Mouse (Mus musculus) kidney, adult 2 months (tissue): ENCODE results near the gene Pigk. TPM values are rescaled to one million over a fixed set of nuclear protein-coding genes. Genes with fewer than 3 reads are reported as not detected.

Experiments
- DNase-seq: peaks from one replicate; pipeline ENCODE4 v3.0.0; 2021
- H3K27ac ChIP-seq: fragments of 200-500 bp; 2 replicates; pipeline ENCODE4 v1.5.1; 2012; ENCODE audit warnings: low read depth, low read length, control low read depth, inconsistent platforms; ENCODE audit not compliant: insufficient read depth
- H3K27me3 ChIP-seq: fragments of 200-500 bp; replicated peaks from 2 replicates; pipeline ENCODE4 v1.6.1; 2012; ENCODE audit warnings: mild to moderate bottlenecking, moderate library complexity, low read length, inconsistent platforms; ENCODE audit not compliant: control insufficient read depth, insufficient read depth
- H3K36me3 ChIP-seq: fragments of 200-500 bp; 2 replicates; pipeline ENCODE4 v1.6.1; 2012; ENCODE audit warnings: mild to moderate bottlenecking, moderate library complexity, low read length, inconsistent platforms; ENCODE audit not compliant: control insufficient read depth, insufficient read depth
- H3K4me1 ChIP-seq: fragments of 200-500 bp; 2 replicates; pipeline ENCODE4 v1.6.1; 2011; ENCODE audit warnings: low read length; ENCODE audit not compliant: control insufficient read depth, insufficient read depth
- H3K4me3 ChIP-seq: fragments of 200-500 bp; 2 replicates; pipeline ENCODE4 v1.5.1; 2011; ENCODE audit warnings: mild to moderate bottlenecking, low read depth, low read length, control low read depth; ENCODE audit not compliant: insufficient read depth
- CTCF ChIP-seq: fragments of 200-500 bp; conservative IDR thresholded peaks from 2 replicates; pipeline ENCODE4 v1.5.1; 2011; ENCODE audit warnings: low read depth, mild to moderate bottlenecking, control low read depth, low read length, moderate library complexity, mixed read lengths; ENCODE audit not compliant: insufficient read depth, insufficient read length
- POLR2A ChIP-seq: fragments of 200-500 bp; IDR thresholded peaks from one replicate; pipeline ENCODE4 v1.6.1; 2011; ENCODE audit warnings: low read depth, low read length, control low read depth
- WGBS: fragments of 180-500 bp; shearing (Covaris S2); methylation state at CpG from one replicate; pipeline ENCODE4 v1.1.7; 2018; 5-methylcytosine and 5-hydroxymethylcytosine counted together
- polyA plus RNA-seq: library from polyadenylated mRNA; depleted of rRNA; stranded (reverse); fragments of >200 nt; gene quantifications from 2 replicates; pipeline ENCODE4 v1.2.3, GENCODE M21; 2012

The Pigk gene
- polyA plus RNA-seq, 1 experiment = 13.4 TPM

DNA sequence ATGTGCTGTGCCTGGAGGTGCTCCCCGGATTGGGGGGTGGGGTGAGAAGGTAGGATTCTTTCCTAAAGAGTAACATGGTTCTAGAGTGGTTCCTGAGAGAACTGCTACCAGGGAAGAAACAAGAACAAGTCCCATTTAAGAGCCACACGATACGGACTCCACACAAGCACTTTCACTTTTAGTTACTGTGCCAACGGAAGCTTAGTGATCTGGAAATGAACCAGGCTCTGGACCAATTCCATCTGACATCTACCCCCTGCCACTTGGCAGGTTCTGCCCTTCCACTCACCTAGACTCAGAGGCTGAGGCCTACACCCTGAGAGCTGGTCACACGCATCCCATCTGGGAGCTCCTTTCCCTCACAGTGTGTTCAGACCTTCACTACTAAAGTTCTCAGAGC lies 78.7 kb downstream of the Pigk start:
- Histone ChIP-seq H3K4me1 (peaks cover 3% of the 10 kb centered on the region; the same call in 1 of the 2 replicates), H3K4me3 (no peak overlapping the region), H3K36me3 (no peaks in the 10 kb centered on the region), H3K27ac (no peak overlapping the region), H3K27me3 (no peaks in the 10 kb centered on the region)
- DNase-seq = peak; percentile 76
- 49% methylated on average over 5 of the region's 5 CpGs for WGBS
- TF ChIP-seq POLR2A (no peak), CTCF (no peak)

DNA sequence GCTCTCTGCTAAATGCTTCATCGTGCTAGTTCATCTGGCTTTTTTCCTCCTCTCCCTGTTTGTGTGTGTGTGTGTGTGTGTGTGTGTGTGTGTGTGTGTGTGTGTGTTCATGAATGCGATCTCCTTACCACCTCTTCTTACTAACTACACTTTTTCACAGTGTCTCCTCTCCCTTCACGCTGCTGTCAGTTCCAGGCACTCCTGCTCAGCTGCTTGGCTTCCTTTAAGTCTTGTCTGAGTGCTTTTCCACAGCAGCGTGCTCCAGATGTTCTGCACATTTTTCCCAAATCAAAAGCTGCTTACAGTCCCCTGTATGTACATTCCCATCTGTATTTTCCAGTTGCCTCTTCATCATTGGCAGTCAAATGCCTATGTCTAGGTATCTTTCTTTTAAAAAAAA lies 79.1 kb downstream of the Pigk start:
- WGBS = 77% methylated on average over 4 of the region's 4 CpGs
- no peaks in the 10 kb centered on the region for H3K27me3 ChIP-seq

DNA sequence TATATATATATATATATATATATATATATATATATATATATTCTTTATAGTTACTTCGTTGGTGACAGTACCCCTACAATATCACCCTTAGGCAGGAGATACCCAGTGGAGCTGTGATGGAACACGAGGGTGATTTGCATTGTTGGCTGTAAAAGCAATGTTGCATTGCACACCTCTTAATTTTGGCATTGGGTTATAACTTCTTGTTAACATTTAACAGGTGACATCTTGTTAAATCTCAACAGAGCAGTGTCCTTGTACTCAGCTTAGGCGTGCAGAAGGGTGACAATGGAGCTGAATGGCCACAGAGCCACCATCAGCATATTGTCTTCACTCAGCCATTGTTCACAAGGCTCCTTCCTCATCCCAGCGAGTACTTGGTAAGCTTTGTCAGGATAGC lies 82.3 kb downstream of the Pigk start:
- peaks cover 5% of the 10 kb centered on the region; the same call in 1 of the 2 replicates for H3K4me1 ChIP-seq
- no peaks in the 10 kb centered on the region for H3K27me3 ChIP-seq
- TF ChIP-seq CTCF = no peak
- TF ChIP-seq POLR2A = no peak
- no peak overlapping the region for H3K4me3 ChIP-seq
- DNase-seq = peak; percentile 51
- 48% methylated on average over 4 of the region's 4 CpGs for WGBS
- no peak overlapping the region for H3K27ac ChIP-seq
- no peaks in the 10 kb centered on the region for H3K36me3 ChIP-seq

More for the DNA sequence above, 79.1 kb downstream of the Pigk start:
- TF ChIP-seq POLR2A = no peak
- TF ChIP-seq CTCF = no peak
- DNase-seq = no peak
- Histone ChIP-seq H3K36me3 (no peaks in the 10 kb centered on the region), H3K4me1 (peaks cover 3% of the 10 kb centered on the region; the same call in 1 of the 2 replicates), H3K27ac (no peak overlapping the region), H3K4me3 (no peak overlapping the region)

- Histone ChIP-seq H3K36me3 (no peaks in the 10 kb centered on the region), H3K27ac (no peak overlapping the region), H3K4me3 (no peak overlapping the region), H3K27me3 (no peaks in the 10 kb centered on the region), H3K4me1 (peaks cover 5% of the 10 kb centered on the region; the same call in 1 of the 2 replicates)
- WGBS = 42% methylated on average over 2 of the region's 2 CpGs
- DNase-seq = no peak
- TF ChIP-seq CTCF = no peak
- no peak for TF ChIP-seq POLR2A
Observed at GRCm38 (mm10) chr3:152797354-152797753, 83.5 kb downstream of the Pigk start.

DNA sequence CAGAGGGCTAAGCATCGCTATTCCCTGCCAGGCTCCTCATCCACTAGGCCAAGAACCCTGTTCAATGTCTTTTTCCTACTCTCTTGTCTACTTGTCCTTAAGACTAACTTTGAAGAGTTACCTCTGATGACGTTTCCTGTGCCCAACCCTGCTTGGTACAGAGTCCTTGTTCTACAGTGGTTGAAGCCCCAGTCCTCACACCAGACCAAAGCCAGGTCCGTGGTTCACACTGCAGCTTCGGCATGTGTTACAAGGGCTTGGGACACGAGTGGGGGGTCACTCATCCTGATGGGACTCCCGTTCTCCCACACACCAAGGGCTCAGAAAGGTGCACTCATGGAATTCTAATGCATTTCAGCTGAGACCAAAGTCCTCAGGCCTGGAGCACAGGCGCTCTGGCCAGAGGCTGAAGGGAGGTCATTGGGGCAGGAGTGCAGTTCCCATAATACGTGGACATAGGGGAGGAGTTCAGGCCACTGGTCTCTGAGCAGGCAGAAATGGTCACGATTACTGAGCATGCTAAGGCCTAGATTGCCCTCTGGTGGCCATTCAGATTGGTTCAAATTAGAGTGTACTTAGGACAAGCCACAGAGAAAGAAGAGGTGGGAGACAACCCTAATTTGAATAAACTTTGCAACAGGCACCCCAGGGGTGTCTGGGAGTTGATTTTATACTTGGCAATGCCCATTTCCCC lies 86.0 kb downstream of the Pigk start:
- 51% methylated on average over 9 of the region's 9 CpGs for WGBS
- peak; percentile 88 for DNase-seq

GRCm38 (mm10) chr3:152813905-152814304 lies 100.0 kb downstream of the Pigk start:
- Histone ChIP-seq H3K27ac (no peak overlapping the region), H3K36me3 (no peaks in the 10 kb centered on the region), H3K4me3 (no peak overlapping the region), H3K4me1 (no peaks in the 10 kb centered on the region), H3K27me3 (no peaks in the 10 kb centered on the region)
- 78% methylated on average over 4 of the region's 4 CpGs for WGBS
- DNase-seq = no peak
- TF ChIP-seq CTCF = no peak
- no peak for TF ChIP-seq POLR2A

More for the DNA sequence above, 86.0 kb downstream of the Pigk start:
- no peaks in the 10 kb centered on the region for H3K36me3 ChIP-seq
- H3K4me1 ChIP-seq = peaks cover 5% of the 10 kb centered on the region; the same call in 1 of the 2 replicates
- H3K4me3 ChIP-seq = no peak overlapping the region
- H3K27ac ChIP-seq = no peak overlapping the region
- no peaks in the 10 kb centered on the region for H3K27me3 ChIP-seq
- peak; percentile 78 for TF ChIP-seq CTCF
- no peak for TF ChIP-seq POLR2A

GRCm38 (mm10) chr3:152815110-152815509 lies 101.2 kb downstream of the Pigk start:
- Histone ChIP-seq H3K36me3 (no peaks in the 10 kb centered on the region), H3K4me1 (no peaks in the 10 kb centered on the region), H3K4me3 (no peak overlapping the region), H3K27ac (no peak overlapping the region), H3K27me3 (no peaks in the 10 kb centered on the region)
- TF ChIP-seq POLR2A (no peak), CTCF (no peak)
- no peak for DNase-seq
- 85% methylated on average over 5 of the region's 5 CpGs for WGBS

GRCm38 (mm10) chr3:152820406-152820805 lies 106.5 kb downstream of the Pigk start:
- H3K4me3 ChIP-seq = no peak overlapping the region
- DNase-seq = no peak
- H3K36me3 ChIP-seq = no peaks in the 10 kb centered on the region
- WGBS = 80% methylated on average over 3 of the region's 3 CpGs
- no peaks in the 10 kb centered on the region for H3K4me1 ChIP-seq
- H3K27ac ChIP-seq = no peak overlapping the region
- TF ChIP-seq POLR2A = no peak
- no peak for TF ChIP-seq CTCF
- H3K27me3 ChIP-seq = no peaks in the 10 kb centered on the region
